ENCODE assay signal across 10 mouse cellular contexts in the genomic region with DNA sequence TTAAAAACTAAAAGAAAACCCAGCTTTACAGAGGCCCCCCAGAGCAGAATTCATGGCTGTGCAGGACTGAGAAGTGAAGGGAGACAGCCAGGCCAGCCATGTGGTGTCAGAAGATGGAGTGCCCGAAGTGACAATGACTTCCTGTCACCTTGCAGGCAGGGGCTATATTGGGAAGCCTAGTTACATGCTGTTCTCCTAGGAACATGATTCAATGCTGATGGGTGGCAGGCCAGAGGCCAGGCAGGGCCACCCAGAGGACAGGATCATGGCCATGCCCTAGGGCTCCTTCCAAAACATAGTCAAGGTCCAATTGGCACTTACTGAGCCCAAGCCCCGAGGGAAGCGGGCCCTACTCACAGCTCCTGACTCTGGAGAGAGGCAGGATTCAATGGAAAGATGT.
A peak's percentile ranks its signal among the peaks of the same experiment; 100 is the strongest.
DNase-seq lines count a peak whose midpoint lies in the region; ATAC-seq and TF ChIP-seq lines count a peak whose summit lies in the region.
"Had no signal": no experiment of that assay in that cellular context is flagged by ENCODE, and none has a peak within 500 bp of the region (broad histone marks: within the 10 kb centered on the region; RNA-seq: fewer than 3 reads in every experiment).

No protein-coding gene starts in this region.

- peaks cover 75% of the 10 kb centered on the region for H3K4me1 ChIP-seq in forebrain, embryonic 10.5 days
- H3K4me1 ChIP-seq in forebrain, postnatal 0 days (ENCODE audit: insufficient read depth), result peaks cover 24% of the 10 kb centered on the region
- peaks cover 32% of the 10 kb centered on the region for H3K4me1 ChIP-seq in lung, embryonic 16.5 days (replicated peaks; ENCODE audit: control insufficient read depth, insufficient read depth, low read length)
- peaks cover 23% of the 10 kb centered on the region for H3K4me1 ChIP-seq in heart, embryonic 11.5 days (ENCODE audit: control insufficient read depth, insufficient read depth, low read length)

- H3K4me3 ChIP-seq in forebrain, embryonic 10.5 days, result no peak overlapping the region
- H3K4me3 ChIP-seq in forebrain, postnatal 0 days (ENCODE audit: low read depth, low read length), result no peak overlapping the region
- H3K4me3 ChIP-seq in lung, embryonic 16.5 days (ENCODE audit: low read length), result no peak overlapping the region
- H3K4me3 ChIP-seq in heart, embryonic 11.5 days (ENCODE audit: low read depth, low read length), result no peak overlapping the region
- H3K4me3 ChIP-seq: hindbrain, embryonic 15.5 days had no signal

- H3K36me3 ChIP-seq in forebrain, embryonic 10.5 days (replicated peaks), result no peaks in the 10 kb centered on the region
- H3K36me3 ChIP-seq in forebrain, postnatal 0 days (ENCODE audit: insufficient read depth), result no peaks in the 10 kb centered on the region
- H3K36me3 ChIP-seq in lung, embryonic 16.5 days (ENCODE audit: control insufficient read depth, insufficient read depth, low read length), result no peaks in the 10 kb centered on the region
- H3K36me3 ChIP-seq in heart, embryonic 11.5 days (ENCODE audit: control insufficient read depth, insufficient read depth, low read length), result no peaks in the 10 kb centered on the region
- H3K36me3 ChIP-seq: hindbrain, embryonic 15.5 days had no signal

- H3K4me2 ChIP-seq in forebrain, postnatal 0 days (ENCODE audit: low read depth), result no peak overlapping the region
- H3K4me2 ChIP-seq in lung, embryonic 16.5 days (ENCODE audit: low read depth, low read length), result no peak overlapping the region
- no peak overlapping the region for H3K4me2 ChIP-seq in heart, embryonic 11.5 days
- H3K4me2 ChIP-seq: hindbrain, embryonic 15.5 days had no signal

- H3K9ac ChIP-seq in forebrain, postnatal 0 days, result no peak overlapping the region
- H3K9ac ChIP-seq in lung, embryonic 16.5 days (ENCODE audit: low read length), result no peak overlapping the region
- H3K9ac ChIP-seq in heart, embryonic 11.5 days (ENCODE audit: low read depth, low read length), result no peak overlapping the region
- H3K9ac ChIP-seq: hindbrain, embryonic 15.5 days had no signal

- ATAC-seq in forebrain, postnatal 0 days, result no peak
- peak; percentile 30; the same call in 1 of the 2 replicates for ATAC-seq in lung, embryonic 16.5 days (ENCODE audit: low read depth)
- no peak for ATAC-seq in heart, embryonic 11.5 days (replicated peaks; ENCODE audit: insufficient number of reproducible peaks, low FRiP score, low TSS enrichment)

- peak overlapping the region; percentile 45 for H3K27ac ChIP-seq in forebrain, embryonic 10.5 days
- no peak overlapping the region for H3K27ac ChIP-seq in forebrain, postnatal 0 days (ENCODE audit: low read depth, low read length)
- H3K27ac ChIP-seq in lung, embryonic 16.5 days (ENCODE audit: low read length), result no peak overlapping the region
- peak overlapping the region; percentile 73 for H3K27ac ChIP-seq in heart, embryonic 11.5 days (ENCODE audit: low read depth, low read length)
- H3K27ac ChIP-seq: hindbrain, embryonic 15.5 days had no signal

- H3K9me3 ChIP-seq in forebrain, embryonic 10.5 days, result no peaks in the 10 kb centered on the region
- H3K9me3 ChIP-seq in forebrain, postnatal 0 days (ENCODE audit: low read length), result no peaks in the 10 kb centered on the region
- no peaks in the 10 kb centered on the region for H3K9me3 ChIP-seq in lung, embryonic 16.5 days (ENCODE audit: control insufficient read depth, low read length)
- no peaks in the 10 kb centered on the region for H3K9me3 ChIP-seq in heart, embryonic 11.5 days (replicated peaks; ENCODE audit: control insufficient read depth, low read length)
- H3K9me3 ChIP-seq: hindbrain, embryonic 15.5 days had no signal

- 65% methylated on average over 3 of the region's 3 CpGs for WGBS in forebrain, embryonic 10.5 days
- whole genome bisulfite sequencing in forebrain, postnatal 0 days, result 51% methylated on average over 3 of the region's 3 CpGs
- WGBS in lung, embryonic 16.5 days, result 58% methylated on average over 3 of the region's 3 CpGs
- 63% methylated on average over 3 of the region's 3 CpGs for WGBS in heart, embryonic 11.5 days (ENCODE audit: insufficient replicate concordance)

- no peak for TF ChIP-seq CTCF in forebrain, postnatal 0 days (IDR thresholded peaks at IDR 0.05; ENCODE audit: low read depth)

- H3K27me3 ChIP-seq in forebrain, embryonic 10.5 days (ENCODE audit: poor library complexity, severe bottlenecking), result peaks cover 19% of the 10 kb centered on the region
- no peaks in the 10 kb centered on the region; the same call in 1 of the 2 replicates for H3K27me3 ChIP-seq in forebrain, postnatal 0 days (ENCODE audit: insufficient read depth, low read length)
- no peaks in the 10 kb centered on the region for H3K27me3 ChIP-seq in lung, embryonic 16.5 days (ENCODE audit: control insufficient read depth, insufficient read depth, low read depth, low read length)
- 0 out of 2 replicates have a peak, but pooled peaks cover 2% of the 10 kb centered on the region for H3K27me3 ChIP-seq in heart, embryonic 11.5 days (ENCODE audit: control insufficient read depth, insufficient read depth, low read length)
- H3K27me3 ChIP-seq: hindbrain, embryonic 15.5 days had no signal

- no peak for DNase-seq in forebrain, embryonic 10.5 days (ENCODE audit: extremely low spot score, low spot score)
- DNase-seq in forebrain, postnatal 0 days, result no peak
- no peak for DNase-seq in lung, postnatal 14 days
- DNase-seq in lung, postnatal 25 days (ENCODE audit: low spot score), result peak; percentile 48
- no peak for DNase-seq in cerebellum, postnatal 4 days (ENCODE audit: low spot score in 2 of 2)
- no peak for DNase-seq in thymus, postnatal 25 days
- DNase-seq: cerebellum, postnatal 10 days had no signal

Comparison
In these comparisons a context has a peak if more than half of its experiments do, and no peak if none do; other contexts are left out.
1. H3K27ac ChIP-seq: peak in forebrain, embryonic 10.5 days (single experiment) and heart, embryonic 11.5 days (single experiment); none in forebrain, postnatal 0 days (single experiment) and lung, embryonic 16.5 days (single experiment).